Mouse (Mus musculus): ENCODE results near the gene Tex36. TPM values are rescaled to one million over a fixed set of nuclear protein-coding genes. Genes with fewer than 3 reads are reported as not detected.

Gene Tex36
- polyA plus RNA-seq, 1 experiment from 2014 or later, result 0.16 TPM

- no peaks in the 10 kb centered on the region for H3K27me3 ChIP-seq (ENCODE audit: control insufficient read depth, insufficient read depth, low read length)
- H3K4me1 ChIP-seq (ENCODE audit: control insufficient read depth, insufficient read depth, low read length), result peaks cover 4% of the 10 kb centered on the region; the same call in 1 of the 2 replicates
- no peak overlapping the region for H3K27ac ChIP-seq (replicated peaks; ENCODE audit: low read depth, low read length)
- no peak overlapping the region for H3K4me3 ChIP-seq (ENCODE audit: low read depth, low read length)
- no peak overlapping the region for H3K4me2 ChIP-seq (ENCODE audit: low read depth, severe bottlenecking)
- no peak for ATAC-seq (ENCODE audit: insufficient number of reproducible peaks, low FRiP score, low TSS enrichment, low read depth)
- no peaks in the 10 kb centered on the region for H3K36me3 ChIP-seq (ENCODE audit: control insufficient read depth, insufficient read depth, low read length)
- no peak overlapping the region for H3K9ac ChIP-seq (ENCODE audit: low read length)
- no peak for DNase-seq (ENCODE audit: low spot score)
- 83% methylated on average over 13 of the region's 13 CpGs for WGBS
- H3K9me3 ChIP-seq (ENCODE audit: control insufficient read depth, low read length), result no peaks in the 10 kb centered on the region
These were observed 6.1 kb upstream of the Tex36 start for GRCm38 (mm10) chr7:133607883-133608575.

- WGBS, result 72% methylated on average over 5 of the region's 5 CpGs
- no peak overlapping the region for H3K4me2 ChIP-seq (ENCODE audit: low read depth, severe bottlenecking)
- peaks cover 4% of the 10 kb centered on the region; the same call in 1 of the 2 replicates for H3K4me1 ChIP-seq (ENCODE audit: control insufficient read depth, insufficient read depth, low read length)
- H3K27me3 ChIP-seq (ENCODE audit: control insufficient read depth, insufficient read depth, low read length), result no peaks in the 10 kb centered on the region
- no peak for ATAC-seq (ENCODE audit: insufficient number of reproducible peaks, low FRiP score, low TSS enrichment, low read depth)
- no peak overlapping the region for H3K27ac ChIP-seq (replicated peaks; ENCODE audit: low read depth, low read length)
- H3K4me3 ChIP-seq (ENCODE audit: low read depth, low read length), result no peak overlapping the region
- no peaks in the 10 kb centered on the region for H3K9me3 ChIP-seq (ENCODE audit: control insufficient read depth, low read length)
- no peak overlapping the region for H3K9ac ChIP-seq (ENCODE audit: low read length)
- DNase-seq (ENCODE audit: low spot score), result no peak
- H3K36me3 ChIP-seq (ENCODE audit: control insufficient read depth, insufficient read depth, low read length), result no peaks in the 10 kb centered on the region
These were observed 5.4 kb upstream of the Tex36 start for GRCm38 (mm10) chr7:133607331-133607730.

- Histone ChIP-seq H3K4me2 (ENCODE audit: low read depth, severe bottlenecking) (no peak overlapping the region), H3K9ac (ENCODE audit: low read length) (no peak overlapping the region), H3K27ac (replicated peaks; ENCODE audit: low read depth, low read length) (no peak overlapping the region), H3K36me3 (ENCODE audit: control insufficient read depth, insufficient read depth, low read length) (no peaks in the 10 kb centered on the region), H3K9me3 (ENCODE audit: control insufficient read depth, low read length) (no peaks in the 10 kb centered on the region), H3K27me3 (ENCODE audit: control insufficient read depth, insufficient read depth, low read length) (no peaks in the 10 kb centered on the region), H3K4me1 (ENCODE audit: control insufficient read depth, insufficient read depth, low read length) (peaks cover 4% of the 10 kb centered on the region; the same call in 1 of the 2 replicates), H3K4me3 (ENCODE audit: low read depth, low read length) (no peak overlapping the region)
- DNase-seq (ENCODE audit: low spot score) (no peak), ATAC-seq (ENCODE audit: insufficient number of reproducible peaks, low FRiP score, low TSS enrichment, low read depth) (no peak)
- WGBS, result 47% methylated on average over 13 of the region's 13 CpGs
These were observed 2.6 kb upstream of the Tex36 start for GRCm38 (mm10) chr7:133604427-133605081.

- ATAC-seq (ENCODE audit: insufficient number of reproducible peaks, low FRiP score, low TSS enrichment, low read depth) (no peak), DNase-seq (ENCODE audit: low spot score) (no peak)
- no peak overlapping the region for H3K27ac ChIP-seq (replicated peaks; ENCODE audit: low read depth, low read length)
- no peak overlapping the region for H3K4me2 ChIP-seq (ENCODE audit: low read depth, severe bottlenecking)
- H3K36me3 ChIP-seq (ENCODE audit: control insufficient read depth, insufficient read depth, low read length), result no peaks in the 10 kb centered on the region
- 76% methylated on average over 2 of the region's 2 CpGs for WGBS
- H3K4me1 ChIP-seq (ENCODE audit: control insufficient read depth, insufficient read depth, low read length), result peaks cover 6% of the 10 kb centered on the region; the same call in 1 of the 2 replicates
- no peaks in the 10 kb centered on the region for H3K27me3 ChIP-seq (ENCODE audit: control insufficient read depth, insufficient read depth, low read length)
- H3K9ac ChIP-seq (ENCODE audit: low read length), result no peak overlapping the region
- H3K4me3 ChIP-seq (ENCODE audit: low read depth, low read length), result no peak overlapping the region
- no peaks in the 10 kb centered on the region for H3K9me3 ChIP-seq (ENCODE audit: control insufficient read depth, low read length)
These were observed 1.2 kb upstream of the Tex36 start for GRCm38 (mm10) chr7:133603156-133603555.

GRCm38 (mm10) chr7:133600558-133600957 is 1.4 kb downstream of the Tex36 start:
- ATAC-seq (ENCODE audit: insufficient number of reproducible peaks, low FRiP score, low TSS enrichment, low read depth) (no peak), DNase-seq (ENCODE audit: low spot score) (no peak)
- Histone ChIP-seq H3K27me3 (ENCODE audit: control insufficient read depth, insufficient read depth, low read length) (no peaks in the 10 kb centered on the region), H3K9ac (ENCODE audit: low read length) (no peak overlapping the region), H3K4me3 (ENCODE audit: low read depth, low read length) (no peak overlapping the region), H3K9me3 (ENCODE audit: control insufficient read depth, low read length) (no peaks in the 10 kb centered on the region), H3K36me3 (ENCODE audit: control insufficient read depth, insufficient read depth, low read length) (no peaks in the 10 kb centered on the region), H3K27ac (replicated peaks; ENCODE audit: low read depth, low read length) (no peak overlapping the region), H3K4me1 (ENCODE audit: control insufficient read depth, insufficient read depth, low read length) (peaks cover 6% of the 10 kb centered on the region; the same call in 1 of the 2 replicates), H3K4me2 (ENCODE audit: low read depth, severe bottlenecking) (no peak overlapping the region)
- WGBS, result 71% methylated on average over 1 of the region's 1 CpGs

GRCm38 (mm10) chr7:133591750-133592149 is 10.2 kb downstream of the Tex36 start:
- Histone ChIP-seq H3K4me1 (ENCODE audit: control insufficient read depth, insufficient read depth, low read length) (no peaks in the 10 kb centered on the region), H3K9ac (ENCODE audit: low read length) (no peak overlapping the region), H3K27me3 (ENCODE audit: control insufficient read depth, insufficient read depth, low read length) (no peaks in the 10 kb centered on the region), H3K9me3 (ENCODE audit: control insufficient read depth, low read length) (no peaks in the 10 kb centered on the region), H3K27ac (replicated peaks; ENCODE audit: low read depth, low read length) (no peak overlapping the region), H3K4me2 (ENCODE audit: low read depth, severe bottlenecking) (no peak overlapping the region), H3K36me3 (ENCODE audit: control insufficient read depth, insufficient read depth, low read length) (no peaks in the 10 kb centered on the region), H3K4me3 (ENCODE audit: low read depth, low read length) (no peak overlapping the region)
- 81% methylated on average over 1 of the region's 1 CpGs for WGBS
- ATAC-seq (ENCODE audit: insufficient number of reproducible peaks, low FRiP score, low TSS enrichment, low read depth), result no peak
- no peak for DNase-seq (ENCODE audit: low spot score)

GRCm38 (mm10) chr7:133583216-133583615 is 18.7 kb downstream of the Tex36 start:
- Histone ChIP-seq H3K9ac (ENCODE audit: low read length) (no peak overlapping the region), H3K4me3 (ENCODE audit: low read depth, low read length) (no peak overlapping the region), H3K27me3 (ENCODE audit: control insufficient read depth, insufficient read depth, low read length) (no peaks in the 10 kb centered on the region), H3K36me3 (ENCODE audit: control insufficient read depth, insufficient read depth, low read length) (no peaks in the 10 kb centered on the region), H3K27ac (replicated peaks; ENCODE audit: low read depth, low read length) (no peak overlapping the region), H3K9me3 (ENCODE audit: control insufficient read depth, low read length) (no peaks in the 10 kb centered on the region), H3K4me1 (ENCODE audit: control insufficient read depth, insufficient read depth, low read length) (no peaks in the 10 kb centered on the region), H3K4me2 (ENCODE audit: low read depth, severe bottlenecking) (no peak overlapping the region)
- ATAC-seq (ENCODE audit: insufficient number of reproducible peaks, low FRiP score, low TSS enrichment, low read depth), result no peak
- 80% methylated on average over 6 of the region's 6 CpGs for WGBS
- no peak for DNase-seq (ENCODE audit: low spot score)

- ATAC-seq (ENCODE audit: insufficient number of reproducible peaks, low FRiP score, low TSS enrichment, low read depth) (no peak), DNase-seq (ENCODE audit: low spot score) (no peak)
- H3K36me3 ChIP-seq (ENCODE audit: control insufficient read depth, insufficient read depth, low read length), result no peaks in the 10 kb centered on the region
- no peaks in the 10 kb centered on the region for H3K4me1 ChIP-seq (ENCODE audit: control insufficient read depth, insufficient read depth, low read length)
- 90% methylated on average over 4 of the region's 4 CpGs for WGBS
- H3K4me3 ChIP-seq (ENCODE audit: low read depth, low read length), result no peak overlapping the region
- no peak overlapping the region for H3K9ac ChIP-seq (ENCODE audit: low read length)
- no peaks in the 10 kb centered on the region for H3K9me3 ChIP-seq (ENCODE audit: control insufficient read depth, low read length)
- no peak overlapping the region for H3K4me2 ChIP-seq (ENCODE audit: low read depth, severe bottlenecking)
- no peaks in the 10 kb centered on the region for H3K27me3 ChIP-seq (ENCODE audit: control insufficient read depth, insufficient read depth, low read length)
- H3K27ac ChIP-seq (replicated peaks; ENCODE audit: low read depth, low read length), result no peak overlapping the region
These were observed 21.7 kb downstream of the Tex36 start for GRCm38 (mm10) chr7:133580296-133580640.
